Mouse (Mus musculus): Measurements from ENCODE around the gene Riox1. TPM values are rescaled to one million over a fixed set of nuclear protein-coding genes. Genes with fewer than 3 reads are reported as not detected.

Riox1 gene
- total and polyA plus RNA-seq, 2 experiments from 2014 or later: 12.6 to 25.3 TPM

- H3K9me3 ChIP-seq (ENCODE audit: low read length): no peaks in the 10 kb centered on the region
- TF ChIP-seq CTCF (IDR thresholded peaks at IDR 0.05): no peak
- peak overlapping the region; percentile 87 for H3K4me2 ChIP-seq (ENCODE audit: low read depth, low read length, poor library complexity, severe bottlenecking)
- 0 out of 2 replicates have a peak, but pooled peaks cover 3% of the 10 kb centered on the region for H3K36me3 ChIP-seq (ENCODE audit: insufficient read depth, low read length)
- DNase-seq (ENCODE audit: low spot score) (peak; percentile 50), ATAC-seq (ENCODE audit: low FRiP score) (peak; percentile 58)
- H3K4me1 ChIP-seq (ENCODE audit: insufficient read depth, low read length): peaks cover 9% of the 10 kb centered on the region
- H3K27me3 ChIP-seq (ENCODE audit: insufficient read depth, low read length): no peaks in the 10 kb centered on the region
- H3K9ac ChIP-seq (replicated peaks; ENCODE audit: low read length, poor library complexity, severe bottlenecking): peak overlapping the region; percentile 79
- H3K4me3 ChIP-seq (ENCODE audit: low read depth, low read length): peak overlapping the region; percentile 83
- under 1% methylated on average over 80 of the region's 116 CpGs for WGBS
- H3K27ac ChIP-seq (ENCODE audit: low read depth, low read length): peak overlapping the region; percentile 89
These were observed 663 bp downstream of the Riox1 start for GRCm38 (mm10) chr12:83950840-83951701.

GRCm38 (mm10) chr12:83951711-83952575 lies 1.5 kb downstream of the Riox1 start:
- Histone ChIP-seq H3K9ac (replicated peaks; ENCODE audit: low read length, poor library complexity, severe bottlenecking) (peak overlapping the region; percentile 79), H3K27me3 (ENCODE audit: insufficient read depth, low read length) (no peaks in the 10 kb centered on the region), H3K9me3 (ENCODE audit: low read length) (no peaks in the 10 kb centered on the region), H3K4me1 (ENCODE audit: insufficient read depth, low read length) (peaks cover 9% of the 10 kb centered on the region), H3K27ac (ENCODE audit: low read depth, low read length) (no peak overlapping the region), H3K4me3 (ENCODE audit: low read depth, low read length) (peak overlapping the region; percentile 83), H3K36me3 (ENCODE audit: insufficient read depth, low read length) (0 out of 2 replicates have a peak, but pooled peaks cover 3% of the 10 kb centered on the region), H3K4me2 (ENCODE audit: low read depth, low read length, poor library complexity, severe bottlenecking) (peak overlapping the region; percentile 87)
- DNase-seq (ENCODE audit: low spot score) (no peak), ATAC-seq (ENCODE audit: low FRiP score) (0 out of 2 replicates have a peak, but pooled peaks have one; percentile 5)
- no peak for TF ChIP-seq CTCF (IDR thresholded peaks at IDR 0.05)
- 69% methylated on average over 32 of the region's 32 CpGs for WGBS

- WGBS: 91% methylated on average over 9 of the region's 9 CpGs
- no peak for TF ChIP-seq CTCF (IDR thresholded peaks at IDR 0.05)
- DNase-seq (ENCODE audit: low spot score): no peak
These were observed 7.9 kb downstream of the Riox1 start for GRCm38 (mm10) chr12:83958278-83958677.

GRCm38 (mm10) chr12:83965235-83965634 lies 14.8 kb downstream of the Riox1 start:
- Histone ChIP-seq H3K4me3 (ENCODE audit: low read depth, low read length) (no peak overlapping the region), H3K27ac (ENCODE audit: low read depth, low read length) (no peak overlapping the region), H3K4me2 (ENCODE audit: low read depth, low read length, poor library complexity, severe bottlenecking) (no peak overlapping the region), H3K9ac (replicated peaks; ENCODE audit: low read length, poor library complexity, severe bottlenecking) (no peak overlapping the region), H3K27me3 (ENCODE audit: insufficient read depth, low read length) (no peaks in the 10 kb centered on the region), H3K9me3 (ENCODE audit: low read length) (no peaks in the 10 kb centered on the region), H3K36me3 (ENCODE audit: insufficient read depth, low read length) (no peaks in the 10 kb centered on the region), H3K4me1 (ENCODE audit: insufficient read depth, low read length) (no peaks in the 10 kb centered on the region)
- DNase-seq (ENCODE audit: low spot score) (no peak), ATAC-seq (ENCODE audit: low FRiP score) (no peak)
- no peak for TF ChIP-seq CTCF (IDR thresholded peaks at IDR 0.05)
- 82% methylated on average over 7 of the region's 7 CpGs for WGBS

More at GRCm38 (mm10) chr12:83958278-83958677, 7.9 kb downstream of the Riox1 start:
- Histone ChIP-seq H3K27ac (ENCODE audit: low read depth, low read length) (no peak overlapping the region), H3K27me3 (ENCODE audit: insufficient read depth, low read length) (no peaks in the 10 kb centered on the region), H3K4me1 (ENCODE audit: insufficient read depth, low read length) (no peaks in the 10 kb centered on the region), H3K4me2 (ENCODE audit: low read depth, low read length, poor library complexity, severe bottlenecking) (no peak overlapping the region), H3K9me3 (ENCODE audit: low read length) (no peaks in the 10 kb centered on the region), H3K36me3 (ENCODE audit: insufficient read depth, low read length) (0 out of 2 replicates have a peak, but pooled peaks cover 7% of the 10 kb centered on the region), H3K9ac (replicated peaks; ENCODE audit: low read length, poor library complexity, severe bottlenecking) (no peak overlapping the region), H3K4me3 (ENCODE audit: low read depth, low read length) (no peak overlapping the region)
- ATAC-seq (ENCODE audit: low FRiP score): no peak

GRCm38 (mm10) chr12:83972117-83972516 lies 21.7 kb downstream of the Riox1 start:
- ATAC-seq (ENCODE audit: low FRiP score): no peak
- H3K9me3 ChIP-seq (ENCODE audit: low read length): no peaks in the 10 kb centered on the region
- peak; percentile 74 for TF ChIP-seq CTCF (IDR thresholded peaks at IDR 0.05)
- H3K36me3 ChIP-seq (ENCODE audit: insufficient read depth, low read length): no peaks in the 10 kb centered on the region
- no peak overlapping the region for H3K9ac ChIP-seq (replicated peaks; ENCODE audit: low read length, poor library complexity, severe bottlenecking)
- H3K4me3 ChIP-seq (ENCODE audit: low read depth, low read length): no peak overlapping the region
- no peak overlapping the region for H3K27ac ChIP-seq (ENCODE audit: low read depth, low read length)
- peak; percentile 53 for DNase-seq (ENCODE audit: low spot score)
- H3K4me2 ChIP-seq (ENCODE audit: low read depth, low read length, poor library complexity, severe bottlenecking): no peak overlapping the region
- no peaks in the 10 kb centered on the region for H3K4me1 ChIP-seq (ENCODE audit: insufficient read depth, low read length)
- WGBS: 76% methylated on average over 2 of the region's 2 CpGs
- H3K27me3 ChIP-seq (ENCODE audit: insufficient read depth, low read length): no peaks in the 10 kb centered on the region

All from midbrain, postnatal 0 days (tissue).